Mouse (Mus musculus) testis, adult 2 months (tissue): ENCODE measurements around the gene Tatdn3. TPM values are rescaled to one million over a fixed set of nuclear protein-coding genes. Genes with fewer than 3 reads are reported as not detected.
"Not testable (repeated sequence)": the region's sequence is repeated elsewhere in the genome, so short reads cannot be mapped to it uniquely, and the experiment has no call there.

Experiments
- H3K27ac ChIP-seq: fragments of 200-500 bp; 2 replicates; pipeline ENCODE4 v1.5.1; 2012; ENCODE audit warnings: low read depth, low read length; ENCODE audit not compliant: control insufficient read depth, insufficient read depth
- H3K27me3 ChIP-seq: fragments of 200-500 bp; 2 replicates; pipeline ENCODE4 v1.6.1; 2012; ENCODE audit warnings: mild to moderate bottlenecking, low read length, moderate library complexity; ENCODE audit not compliant: control insufficient read depth, insufficient read depth
- H3K36me3 ChIP-seq: fragments of 200-500 bp; 2 replicates; pipeline ENCODE4 v1.6.1; 2012; ENCODE audit warnings: mild to moderate bottlenecking, low read length; ENCODE audit not compliant: control insufficient read depth, insufficient read depth
- H3K4me1 ChIP-seq: fragments of 200-500 bp; 2 replicates; pipeline ENCODE4 v1.6.1; 2012; ENCODE audit warnings: low read length; ENCODE audit not compliant: control insufficient read depth, insufficient read depth
- H3K4me3 ChIP-seq: fragments of 200-500 bp; 2 replicates; pipeline ENCODE4 v1.5.1; 2012; ENCODE audit warnings: low read depth, mild to moderate bottlenecking, low read length, moderate library complexity, mixed read lengths; ENCODE audit not compliant: control insufficient read depth
- CTCF ChIP-seq: fragments of 200-500 bp; IDR thresholded peaks from 2 replicates; pipeline ENCODE4 v1.5.1; 2012; ENCODE audit warnings: low read depth, mild to moderate bottlenecking, inconsistent platforms, low read length, moderate library complexity; ENCODE audit not compliant: control insufficient read depth, insufficient read depth, insufficient replicate concordance
- POLR2A ChIP-seq: fragments of 200-500 bp; IDR thresholded peaks from 2 replicates; pipeline ENCODE4 v1.6.1; 2012; ENCODE audit warnings: low read depth, mild to moderate bottlenecking, inconsistent platforms, low read length, moderate library complexity; ENCODE audit not compliant: control insufficient read depth
- polyA plus RNA-seq: library from polyadenylated mRNA; depleted of rRNA; stranded (reverse); fragments of >200 nt; gene quantifications from 2 replicates; pipeline ENCODE4 v1.2.3, GENCODE M21; 2012

Tatdn3 gene
- polyA plus RNA-seq, 1 experiment: 14.3 TPM

- no peaks in the 10 kb centered on the region for H3K27me3 ChIP-seq
- no peak for TF ChIP-seq CTCF
- TF ChIP-seq POLR2A: no peak
- no peaks in the 10 kb centered on the region for H3K4me1 ChIP-seq
- no peak overlapping the region for H3K4me3 ChIP-seq
- no peak overlapping the region for H3K27ac ChIP-seq
- H3K36me3 ChIP-seq: no peaks in the 10 kb centered on the region
Measured at GRCm38 (mm10) chr1:191045264-191045663, 17.5 kb downstream of the Tatdn3 start.

- H3K27ac ChIP-seq: no peak overlapping the region
- no peak overlapping the region for H3K4me3 ChIP-seq
- H3K27me3 ChIP-seq: no peaks in the 10 kb centered on the region
- H3K36me3 ChIP-seq: no peaks in the 10 kb centered on the region
- TF ChIP-seq POLR2A: no peak
- no peaks in the 10 kb centered on the region for H3K4me1 ChIP-seq
Measured at GRCm38 (mm10) chr1:191042688-191043087, 20.0 kb downstream of the Tatdn3 start.

GRCm38 (mm10) chr1:191042106-191042505 is 20.6 kb downstream of the Tatdn3 start:
- no peaks in the 10 kb centered on the region for H3K27me3 ChIP-seq
- no peak for TF ChIP-seq CTCF
- TF ChIP-seq POLR2A: no peak
- H3K27ac ChIP-seq: no peak overlapping the region
- H3K36me3 ChIP-seq: no peaks in the 10 kb centered on the region
- H3K4me3 ChIP-seq: no peak overlapping the region
- H3K4me1 ChIP-seq: peaks cover under 1% of the 10 kb centered on the region; the same call in 1 of the 2 replicates

- TF ChIP-seq POLR2A (no peak), CTCF (no peak)
- H3K4me3 ChIP-seq: no peak overlapping the region
- H3K27me3 ChIP-seq: no peaks in the 10 kb centered on the region
- no peak overlapping the region for H3K27ac ChIP-seq
- no peaks in the 10 kb centered on the region for H3K36me3 ChIP-seq
- peaks cover 2% of the 10 kb centered on the region; the same call in 1 of the 2 replicates for H3K4me1 ChIP-seq
Measured at GRCm38 (mm10) chr1:191041352-191041751, 21.4 kb downstream of the Tatdn3 start.

- H3K4me3 ChIP-seq: no peak overlapping the region; the same call in 1 of the 2 replicates
- H3K27ac ChIP-seq: no peak overlapping the region
- H3K36me3 ChIP-seq: no peaks in the 10 kb centered on the region
- TF ChIP-seq CTCF (no peak), POLR2A (no peak)
- no peaks in the 10 kb centered on the region for H3K27me3 ChIP-seq
- peaks cover 2% of the 10 kb centered on the region; the same call in 1 of the 2 replicates for H3K4me1 ChIP-seq
Measured at GRCm38 (mm10) chr1:191037999-191038398, 24.7 kb downstream of the Tatdn3 start.

- no peak within 1 kb of the TSS for H3K27ac ChIP-seq
- peak within 1 kb of the TSS; percentile 88 for H3K4me3 ChIP-seq
- no peaks in the 10 kb centered on the region for H3K36me3 ChIP-seq
- TF ChIP-seq POLR2A (peak; percentile 33; the same call in 1 of the 2 replicates), CTCF (no peak)
- H3K4me1 ChIP-seq: peaks cover 2% of the 10 kb centered on the region; the same call in 1 of the 2 replicates
- H3K27me3 ChIP-seq: no peaks in the 10 kb centered on the region
Measured at GRCm38 (mm10) chr1:191036554-191037334, 26.0 kb downstream of the Tatdn3 start, which contains the start of gene Spata45. Gene Spata45, plus strand, starts transcription at chr1:191036639.

- Histone ChIP-seq H3K27ac (no peak overlapping the region), H3K36me3 (no peaks in the 10 kb centered on the region), H3K4me1 (peaks cover 2% of the 10 kb centered on the region; the same call in 1 of the 2 replicates), H3K27me3 (no peaks in the 10 kb centered on the region), H3K4me3 (peak overlapping the region; percentile 23; the same call in 1 of the 2 replicates)
- TF ChIP-seq POLR2A: no peak
- TF ChIP-seq CTCF: no peak
Measured at GRCm38 (mm10) chr1:191035649-191036048, 27.1 kb downstream of the Tatdn3 start.

GRCm38 (mm10) chr1:191030922-191031425 is 31.8 kb downstream of the Tatdn3 start:
- H3K36me3 ChIP-seq, H3K27ac ChIP-seq, H3K4me1 ChIP-seq, H3K27me3 ChIP-seq, H3K4me3 ChIP-seq: not testable (repeated sequence)
